Mouse (Mus musculus) kidney, embryonic 15.5 days (tissue): ENCODE measurements around the gene Atat1. TPM values are rescaled to one million over a fixed set of nuclear protein-coding genes. Genes with fewer than 3 reads are reported as not detected.

Source experiments
- ATAC-seq: fragments of 200-750 bp; cut with Nextera tagmentation; replicated peaks from 2 replicates; pipeline ENCODE4 v1.8.0; 2017; ENCODE audit warnings: moderate TSS enrichment; ENCODE audit not compliant: low FRiP score
- H3K27ac ChIP-seq: fragments of 300-500 bp; sonication (generic); 2 replicates; pipeline ENCODE4 v1.5.1; 2015; ENCODE audit warnings: mild to moderate bottlenecking, inconsistent platforms
- H3K27me3 ChIP-seq: fragments of 300-500 bp; sonication (generic); 2 replicates; pipeline ENCODE4 v1.6.1; 2015; ENCODE audit warnings: inconsistent platforms
- H3K36me3 ChIP-seq: fragments of 300-500 bp; sonication (generic); 2 replicates; pipeline ENCODE4 v1.6.1; 2015; ENCODE audit warnings: inconsistent platforms
- H3K4me1 ChIP-seq: fragments of 300-500 bp; sonication (generic); 2 replicates; pipeline ENCODE4 v1.6.1; 2015; ENCODE audit warnings: inconsistent platforms
- H3K4me2 ChIP-seq: fragments of 300-500 bp; sonication (generic); 2 replicates; pipeline ENCODE4 v1.6.1; 2015; ENCODE audit warnings: moderate library complexity, mild to moderate bottlenecking, inconsistent platforms
- H3K4me3 ChIP-seq: fragments of 300-500 bp; sonication (generic); replicated peaks from 2 replicates; pipeline ENCODE4 v1.5.1; 2015; ENCODE audit warnings: mild to moderate bottlenecking, inconsistent platforms
- H3K9ac ChIP-seq: fragments of 300-500 bp; sonication (generic); 2 replicates; pipeline ENCODE4 v1.6.1; 2015; ENCODE audit warnings: mild to moderate bottlenecking, inconsistent platforms
- H3K9me3 ChIP-seq: fragments of 300-500 bp; sonication (generic); replicated peaks from 2 replicates; pipeline ENCODE4 v1.6.1; 2016; ENCODE audit warnings: inconsistent platforms
- WGBS: fragments of 180-500 bp; shearing (Covaris S2); methylation state at CpG from one replicate; pipeline ENCODE4 v1.1.7; 2015; ENCODE audit warnings: mixed read lengths; 5-methylcytosine and 5-hydroxymethylcytosine counted together
- polyA plus RNA-seq: library from polyadenylated mRNA; unstranded; fragments of >200 nt; fragmentation: Nextera tagmentation; extraction: Ambion mirVana; gene quantifications from 2 replicates; pipeline ENCODE4 v1.2.1, GENCODE M21; 2015

Atat1 gene
- polyA plus RNA-seq, 1 experiment from 2014 or later = 91.6 TPM

DNA sequence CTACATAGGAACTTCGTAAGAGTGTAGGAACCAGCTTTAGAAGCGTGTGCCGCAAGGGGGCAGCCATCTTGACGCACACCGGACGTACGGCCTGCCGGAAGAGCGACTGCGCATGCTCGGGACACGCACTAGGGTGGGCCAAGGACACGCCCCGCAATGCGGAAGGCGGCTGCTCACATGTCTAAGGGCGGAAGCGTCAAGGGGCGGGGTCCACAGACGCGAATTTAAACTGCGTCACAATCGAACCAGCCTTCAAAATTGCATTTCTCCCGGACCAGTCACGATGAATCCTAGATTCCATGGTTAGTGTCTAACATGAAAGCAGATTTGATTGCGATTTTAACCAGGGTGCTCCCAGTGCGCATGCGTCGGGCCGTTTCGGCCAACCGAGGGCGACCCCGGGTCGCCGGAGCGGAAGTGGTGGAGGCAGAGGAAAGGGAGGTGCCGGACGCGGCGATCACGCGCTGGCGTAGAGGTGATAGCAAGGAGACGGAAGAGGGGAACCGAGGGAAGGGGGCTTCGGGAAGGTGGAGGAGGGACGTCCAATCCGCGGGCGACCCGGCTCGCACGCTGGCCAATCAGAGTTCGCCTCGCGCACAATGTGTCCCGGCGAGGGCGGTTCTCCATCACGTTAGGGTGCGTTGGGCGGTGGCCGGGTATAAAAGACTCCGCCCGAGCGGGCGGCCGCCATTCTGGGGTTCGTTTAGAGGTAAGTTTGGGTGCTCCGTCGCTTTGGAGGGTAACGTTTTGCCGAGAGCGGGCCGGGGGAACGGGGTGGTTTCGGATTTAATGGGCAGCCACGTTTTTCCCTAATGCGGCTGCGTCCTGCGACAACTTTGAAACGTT lies 6.6 kb upstream of the Atat1 start, which contains the start of the genes Mrps18b and Ppp1r10:
Mrps18b (minus strand) TSS at position 93 of the 846 bp plus-strand sequence.
Ppp1r10 (plus strand) TSS at position 138 of the 846 bp plus-strand sequence.
- Histone ChIP-seq H3K9me3 (no peaks in the 10 kb centered on the region), H3K27ac (peak within 1 kb of the TSS; percentile 98), H3K36me3 (peaks cover 33% of the 10 kb centered on the region), H3K27me3 (no peaks in the 10 kb centered on the region), H3K4me3 (peak within 1 kb of the TSS; percentile 67), H3K4me2 (peak within 1 kb of the TSS; percentile 84), H3K4me1 (peaks cover 37% of the 10 kb centered on the region), H3K9ac (peak within 1 kb of the TSS; percentile 83)
- peak; percentile 95 for ATAC-seq
- under 1% methylated on average over 83 of the region's 83 CpGs for WGBS

DNA sequence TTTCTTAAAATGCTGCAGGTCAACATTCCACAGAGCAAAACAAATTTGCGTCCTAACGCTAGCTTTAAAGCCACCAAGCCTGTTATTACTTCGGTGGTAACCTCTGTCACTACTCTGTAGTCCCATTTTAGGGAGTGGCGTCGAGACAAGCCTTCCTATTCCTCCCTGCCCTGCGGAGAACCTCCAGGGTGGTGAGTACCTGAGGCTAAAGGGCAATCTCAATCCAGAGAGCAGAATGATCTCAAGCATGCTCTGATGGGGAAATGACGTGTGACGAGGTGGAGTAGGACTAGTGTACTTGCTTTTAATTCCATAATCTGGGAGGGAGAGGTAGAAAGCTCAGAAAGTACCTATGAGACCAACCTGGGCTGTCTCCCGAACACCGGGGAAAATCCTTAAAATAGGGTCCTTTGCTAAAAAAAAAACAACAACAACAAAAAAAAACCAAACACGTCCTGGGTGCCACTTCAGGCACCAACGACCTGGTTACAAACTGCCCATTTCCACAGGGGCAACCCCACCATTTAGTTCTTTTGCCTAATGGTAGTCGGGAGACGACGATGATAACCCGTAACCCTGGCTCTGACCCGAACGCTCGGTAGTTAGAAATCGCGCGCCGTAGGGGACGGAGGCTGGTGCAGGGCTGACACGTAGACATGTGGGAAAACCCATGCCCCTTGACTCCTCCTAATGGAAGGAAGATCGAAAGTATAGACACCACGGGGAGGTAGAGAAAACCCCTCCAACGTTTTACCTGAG lies 5.8 kb upstream of the Atat1 start:
- H3K9ac ChIP-seq = peak overlapping the region; percentile 64
- no peaks in the 10 kb centered on the region for H3K9me3 ChIP-seq
- H3K27ac ChIP-seq = peak overlapping the region; percentile 98
- 2% methylated on average over 28 of the region's 28 CpGs for WGBS
- H3K4me2 ChIP-seq = peak overlapping the region; percentile 84
- H3K36me3 ChIP-seq = peaks cover 41% of the 10 kb centered on the region
- ATAC-seq = peak; percentile 15; the same call in 1 of the 2 replicates
- H3K27me3 ChIP-seq = no peaks in the 10 kb centered on the region
- H3K4me1 ChIP-seq = peaks cover 29% of the 10 kb centered on the region
- H3K4me3 ChIP-seq = peak overlapping the region; percentile 67

DNA sequence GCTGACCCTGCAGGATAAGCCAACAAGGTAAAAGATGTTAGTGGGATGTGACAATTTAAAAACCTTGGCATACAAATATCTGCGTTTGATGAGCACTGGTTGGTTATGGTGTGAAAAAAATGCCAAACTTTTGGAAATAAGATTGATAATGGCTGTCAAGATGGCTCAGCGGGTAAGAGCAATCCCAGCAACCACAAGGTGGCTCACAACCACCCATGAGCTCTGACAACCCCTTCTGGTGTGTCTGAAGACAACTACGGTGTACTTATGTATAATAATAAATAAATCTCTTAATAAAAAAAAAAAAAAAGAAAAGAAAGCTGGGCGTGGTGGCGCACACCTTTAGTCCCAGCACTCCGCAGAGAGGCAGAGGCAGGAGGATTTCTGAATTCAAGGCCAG lies 5.1 kb upstream of the Atat1 start:
- H3K9ac ChIP-seq = no peak overlapping the region
- no peaks in the 10 kb centered on the region for H3K27me3 ChIP-seq
- WGBS = 86% methylated on average over 6 of the region's 6 CpGs
- H3K36me3 ChIP-seq = peaks cover 39% of the 10 kb centered on the region
- no peak for ATAC-seq
- H3K4me3 ChIP-seq = peak overlapping the region; percentile 67
- H3K4me1 ChIP-seq = peaks cover 23% of the 10 kb centered on the region
- no peaks in the 10 kb centered on the region for H3K9me3 ChIP-seq
- H3K27ac ChIP-seq = no peak overlapping the region
- H3K4me2 ChIP-seq = peak overlapping the region; percentile 84

DNA sequence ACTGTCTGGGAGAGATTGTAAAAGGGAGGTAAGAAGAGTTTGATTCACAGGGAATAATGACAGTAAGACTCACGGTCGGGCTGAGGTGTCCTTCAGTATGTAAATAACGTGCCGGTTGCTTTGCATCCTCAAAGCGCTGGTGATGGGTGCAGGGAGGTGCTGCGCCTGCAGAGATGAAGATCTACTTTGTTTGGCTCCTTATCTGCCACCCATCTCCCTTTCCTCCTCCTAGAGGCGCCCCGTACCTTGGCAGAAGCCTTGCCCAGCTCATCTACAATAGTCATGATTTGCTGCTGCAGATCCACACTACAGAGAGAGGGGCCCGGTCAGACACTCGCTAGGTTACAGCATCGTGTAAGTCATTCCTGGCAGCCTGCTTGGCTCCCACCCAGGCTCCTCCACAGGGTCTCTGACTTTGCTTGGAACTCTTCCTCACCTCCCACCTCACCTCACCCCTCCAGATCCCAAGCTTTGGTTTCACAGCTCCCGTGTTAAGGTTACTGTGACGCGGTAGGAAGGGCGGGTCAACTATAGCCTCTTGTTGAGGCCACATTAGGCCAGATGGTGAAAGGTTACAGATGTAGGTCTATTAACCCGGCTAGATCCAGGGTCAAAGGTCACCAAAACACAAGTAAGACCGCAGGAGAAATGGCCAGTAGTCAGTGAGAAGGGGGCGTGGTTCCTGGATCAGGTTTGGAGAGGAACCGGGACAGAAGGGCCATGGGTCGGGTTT lies 523 bp downstream of the Atat1 start:
- H3K27ac ChIP-seq = peak overlapping the region; percentile 82
- 16% methylated on average over 20 of the region's 20 CpGs for WGBS
- H3K4me1 ChIP-seq = peaks cover 18% of the 10 kb centered on the region
- peak overlapping the region; percentile 77 for H3K4me2 ChIP-seq
- no peaks in the 10 kb centered on the region for H3K27me3 ChIP-seq
- H3K9me3 ChIP-seq = no peaks in the 10 kb centered on the region
- peak; percentile 53 for ATAC-seq
- peak overlapping the region; percentile 61 for H3K9ac ChIP-seq
- H3K4me3 ChIP-seq = peak overlapping the region; percentile 81
- peaks cover 79% of the 10 kb centered on the region for H3K36me3 ChIP-seq

DNA sequence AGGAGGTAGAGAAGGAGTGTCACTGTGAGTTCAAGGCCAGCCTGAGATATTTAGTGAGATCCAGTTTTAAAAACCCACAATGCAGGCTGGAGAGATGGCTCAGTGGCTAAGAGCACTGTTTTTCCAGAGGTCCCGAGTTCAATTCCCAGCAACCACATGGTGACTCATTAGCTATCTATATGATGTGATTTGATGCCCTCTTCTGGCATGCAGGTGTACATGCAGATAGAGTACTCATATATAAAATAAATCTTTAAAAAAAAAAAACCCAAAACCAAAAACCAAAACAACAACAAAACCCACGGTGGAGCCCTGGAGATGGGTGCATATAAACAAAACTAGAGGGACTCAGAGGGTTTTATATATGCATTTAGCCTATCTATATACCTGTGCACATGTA lies 2.3 kb downstream of the Atat1 start:
- Histone ChIP-seq H3K4me3 (no peak overlapping the region), H3K4me2 (no peak overlapping the region), H3K4me1 (peaks cover 28% of the 10 kb centered on the region), H3K27ac (no peak overlapping the region), H3K9ac (no peak overlapping the region), H3K9me3 (no peaks in the 10 kb centered on the region), H3K36me3 (peaks cover 79% of the 10 kb centered on the region), H3K27me3 (no peaks in the 10 kb centered on the region)
- no peak for ATAC-seq
- 85% methylated on average over 2 of the region's 2 CpGs for WGBS

DNA sequence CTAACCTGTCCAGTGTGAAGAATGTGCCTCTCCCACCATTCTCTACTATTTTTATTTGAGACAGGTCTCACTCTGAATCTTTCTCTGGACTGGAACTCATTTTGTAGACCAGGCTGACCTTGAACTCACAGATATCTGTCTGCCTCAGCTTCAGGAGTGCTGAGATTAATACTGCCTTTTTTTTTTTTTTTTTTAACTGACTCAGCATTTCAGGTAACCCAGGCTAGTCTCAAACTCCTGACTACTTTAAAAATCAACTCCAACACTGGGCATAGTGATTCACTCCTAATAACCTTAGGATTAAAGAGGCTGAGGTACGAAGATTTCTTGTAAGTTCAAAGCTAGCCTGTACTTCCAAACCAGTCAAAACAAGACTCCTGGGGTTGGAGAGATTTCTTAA lies 4.3 kb downstream of the Atat1 start:
- peaks cover 80% of the 10 kb centered on the region for H3K36me3 ChIP-seq

DNA sequence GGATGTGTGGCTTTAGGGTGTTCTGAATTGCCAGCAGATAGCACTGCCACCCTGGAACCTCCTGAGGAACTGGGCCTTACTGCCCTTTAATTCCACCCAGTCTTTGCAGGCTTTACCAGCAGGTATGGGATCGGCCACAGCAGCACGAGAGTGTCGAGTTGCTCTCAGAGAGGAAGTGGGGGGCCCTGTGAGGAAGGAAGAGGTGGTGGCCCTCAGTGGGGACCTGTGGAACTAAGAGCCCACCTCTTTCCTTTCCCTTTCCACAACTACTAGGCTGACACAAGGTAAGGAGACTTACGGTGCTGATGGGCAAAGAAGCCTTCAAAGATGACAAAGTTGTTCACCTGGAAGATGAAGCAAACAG lies 5.9 kb downstream of the Atat1 start:
- Histone ChIP-seq H3K27ac (0 out of 2 replicates have a peak overlapping the region, but pooled peaks have one; percentile 1), H3K4me2 (no peak overlapping the region), H3K27me3 (no peaks in the 10 kb centered on the region), H3K4me1 (peaks cover 19% of the 10 kb centered on the region), H3K9me3 (no peaks in the 10 kb centered on the region), H3K9ac (no peak overlapping the region), H3K36me3 (peaks cover 96% of the 10 kb centered on the region), H3K4me3 (no peak overlapping the region)
- ATAC-seq = no peak
- 78% methylated on average over 4 of the region's 4 CpGs for WGBS

More for the DNA sequence above, 4.3 kb downstream of the Atat1 start:
- no peak overlapping the region for H3K4me2 ChIP-seq
- H3K27me3 ChIP-seq = no peaks in the 10 kb centered on the region
- H3K4me3 ChIP-seq = no peak overlapping the region
- H3K9ac ChIP-seq = no peak overlapping the region
- ATAC-seq = no peak
- H3K4me1 ChIP-seq = peaks cover 28% of the 10 kb centered on the region
- no peaks in the 10 kb centered on the region for H3K9me3 ChIP-seq
- H3K27ac ChIP-seq = no peak overlapping the region
- WGBS = 98% methylated on average over 1 of the region's 1 CpGs

DNA sequence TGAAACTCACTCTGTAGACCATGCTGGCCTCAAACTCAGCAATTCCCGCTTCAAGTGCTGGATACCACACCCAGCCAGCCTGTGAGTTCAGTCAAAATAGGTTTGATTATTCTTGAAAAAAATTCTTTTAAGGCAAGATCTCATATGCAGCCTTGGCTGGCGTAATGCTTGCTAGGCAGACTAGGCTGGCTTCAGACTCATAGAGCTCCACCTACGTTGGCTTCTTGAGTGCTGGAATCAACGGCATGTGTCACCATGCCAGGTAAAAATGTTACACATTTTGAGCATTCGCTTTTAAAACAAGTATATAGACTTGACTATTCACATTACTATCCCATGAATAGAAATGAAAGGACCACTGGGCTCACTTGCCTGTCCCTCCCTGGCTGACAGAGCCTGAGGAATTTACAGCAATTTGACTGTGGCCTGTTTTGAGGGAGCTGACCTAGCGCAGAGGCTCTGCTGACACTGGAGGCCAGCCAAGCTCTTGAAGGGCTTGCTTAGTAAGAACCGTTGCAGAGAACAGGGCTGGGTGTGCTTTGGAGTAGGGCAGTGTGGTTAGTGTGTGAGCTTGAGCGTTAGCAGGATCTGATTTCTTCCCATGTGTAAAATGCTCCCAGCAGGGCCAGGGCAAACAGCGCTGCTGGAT lies 6.4 kb downstream of the Atat1 start:
- ATAC-seq = no peak
- Histone ChIP-seq H3K9me3 (no peaks in the 10 kb centered on the region), H3K9ac (no peak overlapping the region), H3K4me2 (no peak overlapping the region), H3K4me1 (peaks cover 14% of the 10 kb centered on the region), H3K36me3 (peaks cover 97% of the 10 kb centered on the region), H3K4me3 (no peak overlapping the region), H3K27me3 (no peaks in the 10 kb centered on the region), H3K27ac (0 out of 2 replicates have a peak overlapping the region, but pooled peaks have one; percentile 1)
- WGBS = 83% methylated on average over 9 of the region's 9 CpGs

DNA sequence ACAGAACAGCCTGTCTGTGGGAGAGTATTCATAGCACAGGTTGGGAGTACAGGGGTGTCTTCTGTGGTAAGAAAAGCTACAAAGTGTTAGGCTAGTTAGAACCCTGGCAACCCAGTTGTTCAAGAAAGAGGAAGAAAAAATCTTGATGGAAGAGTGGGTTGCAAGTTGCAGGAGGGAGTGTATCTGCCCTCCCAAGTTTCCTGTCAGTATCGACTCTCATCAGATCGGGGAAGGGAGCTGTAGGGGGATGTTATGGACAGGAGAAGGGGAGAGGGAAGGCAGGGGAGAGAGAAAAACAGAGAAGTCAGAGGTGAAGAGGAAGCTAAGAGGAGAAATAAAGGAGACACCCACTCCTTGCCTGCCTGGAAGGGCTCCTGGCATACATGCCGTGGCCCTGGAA lies 9.2 kb downstream of the Atat1 start:
- Histone ChIP-seq H3K36me3 (peaks cover 75% of the 10 kb centered on the region), H3K27ac (no peak overlapping the region)
- WGBS = 89% methylated on average over 3 of the region's 3 CpGs

DNA sequence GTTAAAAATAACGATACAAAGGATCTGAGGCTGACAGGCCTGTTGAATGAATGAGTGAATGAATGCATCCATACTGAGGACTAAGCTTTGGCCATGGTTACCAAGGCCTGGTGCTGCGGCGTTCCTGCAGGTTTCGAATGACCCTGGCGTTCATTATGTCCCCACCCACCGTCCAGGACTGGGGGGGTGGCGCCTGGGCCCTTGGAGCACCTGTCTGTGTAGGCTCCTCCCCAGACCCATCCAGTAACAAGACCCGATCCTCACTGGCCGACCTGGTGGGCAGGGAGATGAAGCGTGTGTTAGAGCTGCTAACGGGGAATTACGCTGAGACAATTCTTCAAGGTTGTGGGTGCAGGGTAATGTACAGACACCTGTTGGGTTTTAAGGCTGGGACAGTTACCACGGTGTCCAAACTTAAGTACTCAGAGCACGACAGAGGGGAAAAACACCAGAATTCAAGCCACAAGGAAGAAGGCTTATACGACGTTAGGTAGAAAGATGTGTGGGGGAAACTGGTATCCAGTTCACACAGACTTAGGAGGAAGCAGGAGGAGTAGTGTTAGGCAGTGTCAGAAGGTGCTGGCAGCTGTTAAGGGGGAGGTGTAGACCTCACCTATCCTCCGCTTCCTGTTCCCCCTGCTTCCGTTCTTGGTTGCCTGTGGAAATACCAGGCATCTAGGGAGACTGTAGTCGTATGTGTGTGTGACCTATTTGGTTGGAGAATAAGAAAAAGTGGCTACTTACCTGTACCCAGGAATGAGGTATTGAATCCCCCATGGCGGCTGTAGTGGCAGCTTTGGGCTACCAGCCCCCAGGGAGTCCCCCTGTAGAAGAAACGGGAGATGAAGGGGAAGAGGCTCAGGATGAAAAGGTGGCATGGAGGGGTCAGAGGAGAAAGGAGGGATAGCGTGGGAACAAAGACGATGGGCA lies 12.0 kb downstream of the Atat1 start:
- Histone ChIP-seq H3K4me2 (peak overlapping the region; percentile 88), H3K4me3 (peak overlapping the region; percentile 79), H3K36me3 (peaks cover 67% of the 10 kb centered on the region), H3K4me1 (peaks cover 25% of the 10 kb centered on the region), H3K27ac (peak overlapping the region; percentile 89), H3K9me3 (no peaks in the 10 kb centered on the region), H3K9ac (peak overlapping the region; percentile 45), H3K27me3 (no peaks in the 10 kb centered on the region)
- peak; percentile 63 for ATAC-seq
- WGBS = 39% methylated on average over 23 of the region's 23 CpGs

More for the DNA sequence above, 9.2 kb downstream of the Atat1 start:
- Histone ChIP-seq H3K4me1 (peaks cover 30% of the 10 kb centered on the region), H3K4me2 (no peak overlapping the region), H3K27me3 (no peaks in the 10 kb centered on the region), H3K9me3 (no peaks in the 10 kb centered on the region), H3K4me3 (no peak overlapping the region), H3K9ac (no peak overlapping the region)
- no peak for ATAC-seq
